Mouse (Mus musculus): ENCODE data around the gene Lbx1. TPM values are rescaled to one million over a fixed set of nuclear protein-coding genes. Genes with fewer than 3 reads are reported as not detected.

Gene Lbx1
- polyA plus RNA-seq, 1 experiment from 2014 or later: not detected

DNA sequence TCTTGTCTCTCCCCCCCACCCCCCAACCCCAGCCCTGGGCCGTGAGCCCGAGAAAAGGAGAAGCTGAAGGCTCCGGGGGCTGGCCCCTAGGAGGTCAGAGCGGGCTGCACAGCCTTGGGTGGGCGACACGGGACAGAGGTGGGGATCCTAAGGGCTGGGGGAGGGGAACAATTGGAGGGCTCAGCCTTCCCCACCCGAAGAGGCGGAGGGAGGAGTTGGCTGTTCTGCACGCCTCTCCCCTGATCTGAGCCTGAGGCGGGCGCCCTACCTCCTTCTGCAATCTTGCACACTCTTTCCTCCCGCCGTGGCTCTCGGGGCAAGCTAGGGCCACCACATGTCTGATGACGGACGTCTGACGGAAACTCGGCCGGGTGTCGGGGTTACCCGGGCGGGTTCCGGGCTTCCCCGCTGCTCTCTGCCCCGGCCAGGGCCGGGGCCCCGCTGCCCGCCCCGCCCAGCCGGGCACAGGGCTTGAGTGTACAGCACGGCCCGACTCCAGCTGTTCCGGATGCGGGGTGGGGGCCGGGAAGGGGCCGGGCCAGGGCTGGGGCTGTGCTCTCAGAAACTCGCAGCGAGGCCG is 841 bp upstream of the Lbx1 start:
- WGBS: under 1% methylated on average over 39 of the region's 39 CpGs
- no peak overlapping the region for H3K9ac ChIP-seq (ENCODE audit: low read length)

DNA sequence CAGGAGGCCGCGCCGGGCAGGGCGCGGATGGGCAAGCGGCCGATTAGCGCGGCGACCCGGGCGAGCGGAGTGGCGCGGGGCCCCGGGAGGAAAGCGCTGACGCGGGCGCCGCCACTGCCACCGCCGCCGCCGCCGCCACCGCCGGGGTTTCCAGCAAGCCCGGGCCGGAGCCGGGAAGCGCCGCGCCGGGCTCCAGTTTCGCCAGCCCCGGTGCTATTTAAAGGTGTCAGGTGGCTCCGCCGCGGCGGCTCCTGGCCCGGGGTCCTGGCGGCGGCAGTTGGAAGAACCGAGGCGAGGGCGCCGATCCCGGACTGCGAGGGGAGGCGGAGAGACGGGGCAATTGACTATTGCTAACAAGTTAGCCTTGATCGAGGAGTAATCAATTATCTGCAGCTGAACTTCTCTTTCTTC is 276 bp downstream of the Lbx1 start:
- H3K4me1 ChIP-seq (ENCODE audit: control insufficient read depth, insufficient read depth, low read length): peaks cover 22% of the 10 kb centered on the region
- H3K36me3 ChIP-seq (ENCODE audit: control insufficient read depth, insufficient read depth, low read length): no peaks in the 10 kb centered on the region
- 0 out of 2 replicates have a peak overlapping the region, but pooled peaks have one; percentile 6 for H3K4me3 ChIP-seq (ENCODE audit: low read depth, low read length)
- peak overlapping the region; percentile 20; the same call in 1 of the 2 replicates for H3K4me2 ChIP-seq
- peaks cover 96% of the 10 kb centered on the region for H3K27me3 ChIP-seq (ENCODE audit: control insufficient read depth, insufficient read depth, low read length)
- DNase-seq (ENCODE audit: low spot score, missing footprints) (peak; percentile 95), ATAC-seq (ENCODE audit: low FRiP score) (no peak)
- H3K9me3 ChIP-seq (ENCODE audit: control insufficient read depth, low read length): no peaks in the 10 kb centered on the region
- 0% methylated on average over 43 of the region's 53 CpGs for WGBS
- no peak overlapping the region for H3K27ac ChIP-seq (ENCODE audit: low read depth, low read length)
- H3K9ac ChIP-seq (ENCODE audit: low read length): no peak overlapping the region

More for the DNA sequence above, 841 bp upstream of the Lbx1 start:
- Histone ChIP-seq H3K27ac (ENCODE audit: low read depth, low read length) (no peak overlapping the region), H3K4me1 (ENCODE audit: control insufficient read depth, insufficient read depth, low read length) (peaks cover 15% of the 10 kb centered on the region), H3K27me3 (ENCODE audit: control insufficient read depth, insufficient read depth, low read length) (peaks cover 98% of the 10 kb centered on the region), H3K4me2 (peak overlapping the region; percentile 22), H3K4me3 (ENCODE audit: low read depth, low read length) (no peak overlapping the region), H3K36me3 (ENCODE audit: control insufficient read depth, insufficient read depth, low read length) (no peaks in the 10 kb centered on the region), H3K9me3 (ENCODE audit: control insufficient read depth, low read length) (no peaks in the 10 kb centered on the region)
- ATAC-seq (ENCODE audit: low FRiP score): peak; percentile 27; the same call in 1 of the 2 replicates
- DNase-seq (ENCODE audit: low spot score, missing footprints): peak; percentile 95

DNA sequence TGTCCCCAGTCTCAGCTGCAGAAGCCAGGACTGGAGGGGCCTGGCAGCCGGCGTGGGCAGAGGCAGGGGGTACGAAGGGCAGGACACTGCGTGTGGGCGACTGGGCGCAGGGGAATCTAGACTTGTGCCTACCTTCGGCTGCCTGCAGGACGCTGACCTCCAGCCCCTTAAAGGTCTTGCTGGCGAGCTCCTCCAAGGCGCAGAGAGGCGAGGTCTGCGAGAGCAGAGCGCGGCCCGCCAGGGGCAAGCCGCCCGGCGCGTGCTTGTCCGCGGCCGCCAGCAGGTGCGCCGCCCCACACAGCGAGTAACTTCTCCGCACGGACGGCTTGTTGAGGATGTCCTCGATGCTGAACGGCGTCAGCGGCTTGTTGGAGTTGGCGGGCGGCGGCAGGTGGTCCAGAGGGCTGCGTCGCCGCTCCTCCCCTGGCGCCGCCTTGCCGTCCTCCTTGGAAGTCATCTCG is 811 bp downstream of the Lbx1 start:
- Histone ChIP-seq H3K4me1 (ENCODE audit: control insufficient read depth, insufficient read depth, low read length) (peaks cover 22% of the 10 kb centered on the region), H3K4me3 (ENCODE audit: low read depth, low read length) (0 out of 2 replicates have a peak overlapping the region, but pooled peaks have one; percentile 6), H3K4me2 (peak overlapping the region; percentile 20; the same call in 1 of the 2 replicates), H3K9ac (ENCODE audit: low read length) (no peak overlapping the region), H3K36me3 (ENCODE audit: control insufficient read depth, insufficient read depth, low read length) (no peaks in the 10 kb centered on the region), H3K27me3 (ENCODE audit: control insufficient read depth, insufficient read depth, low read length) (peaks cover 97% of the 10 kb centered on the region), H3K9me3 (ENCODE audit: control insufficient read depth, low read length) (no peaks in the 10 kb centered on the region), H3K27ac (ENCODE audit: low read depth, low read length) (no peak overlapping the region)
- WGBS: 0% methylated on average over 40 of the region's 42 CpGs
- DNase-seq (ENCODE audit: low spot score, missing footprints) (peak; percentile 96), ATAC-seq (ENCODE audit: low FRiP score) (no peak)

DNA sequence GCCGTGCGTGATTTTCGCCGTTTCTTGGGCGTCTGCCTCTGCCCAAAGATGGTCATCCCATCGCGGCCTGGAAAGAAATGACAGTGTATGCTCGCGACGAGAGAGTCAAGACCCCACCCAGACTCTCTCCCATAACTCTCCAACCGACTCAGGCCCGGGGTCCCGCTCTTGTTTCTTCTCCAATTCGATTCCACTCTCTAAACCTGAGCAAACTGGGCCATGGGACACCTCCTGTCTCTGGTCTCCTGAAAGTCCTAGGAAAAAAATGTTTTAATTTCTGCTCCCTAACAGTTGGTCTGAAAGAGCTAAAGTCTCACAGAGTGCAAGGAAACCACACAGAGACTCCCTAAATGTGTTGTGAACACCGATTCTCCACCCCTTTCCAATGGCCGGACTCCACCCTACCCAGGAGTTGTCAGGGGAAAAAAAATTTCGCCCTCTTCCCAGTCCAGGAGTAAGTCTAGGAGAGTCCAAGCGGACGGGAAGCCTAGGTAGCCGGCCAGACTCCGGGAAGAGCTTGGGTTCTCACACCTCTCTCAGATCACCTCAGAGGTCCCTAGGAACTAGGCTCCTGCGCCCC is 1.3 kb downstream of the Lbx1 start:
- H3K4me3 ChIP-seq (ENCODE audit: low read depth, low read length): no peak overlapping the region

GRCm38 (mm10) chr19:45233496-45234127 is 2.0 kb downstream of the Lbx1 start:
- ATAC-seq (ENCODE audit: low FRiP score): no peak
- Histone ChIP-seq H3K4me2 (peak overlapping the region; percentile 17; the same call in 1 of the 2 replicates), H3K9me3 (ENCODE audit: control insufficient read depth, low read length) (no peaks in the 10 kb centered on the region), H3K27me3 (ENCODE audit: control insufficient read depth, insufficient read depth, low read length) (peaks cover 97% of the 10 kb centered on the region), H3K4me3 (ENCODE audit: low read depth, low read length) (no peak overlapping the region), H3K36me3 (ENCODE audit: control insufficient read depth, insufficient read depth, low read length) (no peaks in the 10 kb centered on the region), H3K9ac (ENCODE audit: low read length) (no peak overlapping the region), H3K27ac (ENCODE audit: low read depth, low read length) (no peak overlapping the region), H3K4me1 (ENCODE audit: control insufficient read depth, insufficient read depth, low read length) (peaks cover 22% of the 10 kb centered on the region)
- DNase-seq (ENCODE audit: low spot score, missing footprints): peak; percentile 96
- under 1% methylated on average over 60 of the region's 60 CpGs for WGBS

More for the DNA sequence above, 1.3 kb downstream of the Lbx1 start:
- DNase-seq (ENCODE audit: low spot score, missing footprints) (peak; percentile 97), ATAC-seq (ENCODE audit: low FRiP score) (no peak)
- Histone ChIP-seq H3K4me2 (no peak overlapping the region), H3K4me1 (ENCODE audit: control insufficient read depth, insufficient read depth, low read length) (peaks cover 22% of the 10 kb centered on the region), H3K27ac (ENCODE audit: low read depth, low read length) (no peak overlapping the region), H3K36me3 (ENCODE audit: control insufficient read depth, insufficient read depth, low read length) (no peaks in the 10 kb centered on the region), H3K9ac (ENCODE audit: low read length) (no peak overlapping the region), H3K9me3 (ENCODE audit: control insufficient read depth, low read length) (no peaks in the 10 kb centered on the region), H3K27me3 (ENCODE audit: control insufficient read depth, insufficient read depth, low read length) (peaks cover 97% of the 10 kb centered on the region)
- under 1% methylated on average over 22 of the region's 22 CpGs for WGBS

GRCm38 (mm10) chr19:45232443-45233410 is 2.9 kb downstream of the Lbx1 start:
- no peak for ATAC-seq (ENCODE audit: low FRiP score)
- Histone ChIP-seq H3K4me1 (ENCODE audit: control insufficient read depth, insufficient read depth, low read length) (peaks cover 22% of the 10 kb centered on the region), H3K36me3 (ENCODE audit: control insufficient read depth, insufficient read depth, low read length) (no peaks in the 10 kb centered on the region), H3K4me3 (ENCODE audit: low read depth, low read length) (no peak overlapping the region), H3K27ac (ENCODE audit: low read depth, low read length) (no peak overlapping the region), H3K9me3 (ENCODE audit: control insufficient read depth, low read length) (no peaks in the 10 kb centered on the region), H3K4me2 (no peak overlapping the region), H3K27me3 (ENCODE audit: control insufficient read depth, insufficient read depth, low read length) (peaks cover 97% of the 10 kb centered on the region), H3K9ac (ENCODE audit: low read length) (no peak overlapping the region)
- WGBS: 1% methylated on average over 42 of the region's 42 CpGs
- peak; percentile 93 for DNase-seq (ENCODE audit: low spot score, missing footprints)

- no peaks in the 10 kb centered on the region for H3K36me3 ChIP-seq (ENCODE audit: control insufficient read depth, insufficient read depth, low read length)
- peaks cover 22% of the 10 kb centered on the region for H3K4me1 ChIP-seq (ENCODE audit: control insufficient read depth, insufficient read depth, low read length)
- under 1% methylated on average over 14 of the region's 14 CpGs for WGBS
- H3K4me3 ChIP-seq (ENCODE audit: low read depth, low read length): no peak overlapping the region; the same call in 1 of the 2 replicates
- H3K27me3 ChIP-seq (ENCODE audit: control insufficient read depth, insufficient read depth, low read length): peaks cover 97% of the 10 kb centered on the region
- no peak overlapping the region for H3K9ac ChIP-seq (ENCODE audit: low read length)
- no peak overlapping the region for H3K27ac ChIP-seq (ENCODE audit: low read depth, low read length)
- no peak for ATAC-seq (ENCODE audit: low FRiP score)
- no peak overlapping the region for H3K4me2 ChIP-seq
- no peak for DNase-seq (ENCODE audit: low spot score, missing footprints)
- H3K9me3 ChIP-seq (ENCODE audit: control insufficient read depth, low read length): no peaks in the 10 kb centered on the region
These were observed 3.6 kb downstream of the Lbx1 start for GRCm38 (mm10) chr19:45232036-45232410.

DNA sequence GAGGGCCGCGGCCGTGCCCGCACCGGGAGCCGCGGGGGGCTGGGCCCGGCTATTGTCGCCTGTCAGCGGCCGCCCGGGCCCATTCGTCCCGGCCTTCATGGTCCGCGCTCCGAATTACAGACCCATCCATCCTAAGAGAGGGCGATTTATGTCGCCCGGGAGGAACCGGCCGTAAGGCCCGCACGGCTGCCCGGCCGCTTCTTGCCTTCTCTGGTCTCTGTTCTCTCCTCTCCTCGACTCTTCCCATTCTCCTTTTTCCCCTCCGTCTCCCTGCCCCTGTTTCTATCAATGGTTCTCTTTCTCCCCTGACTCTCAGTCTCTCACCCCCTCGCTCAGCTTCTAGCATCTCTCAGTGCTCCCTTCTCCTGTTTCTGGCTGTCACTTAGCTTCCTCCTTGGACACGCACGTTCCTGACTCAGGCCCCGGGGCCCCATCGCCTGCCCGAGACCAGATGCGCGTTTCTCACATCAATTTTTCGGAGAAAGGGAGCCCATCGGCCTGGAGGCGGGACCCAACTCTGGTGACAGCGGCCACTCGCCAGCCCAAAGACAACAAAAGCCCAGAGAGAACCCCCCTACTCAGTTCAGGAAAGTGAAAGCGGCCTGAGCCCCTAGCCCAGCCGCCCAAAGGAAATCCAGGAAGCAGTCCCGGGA is 4.1 kb downstream of the Lbx1 start:
- H3K27me3 ChIP-seq (ENCODE audit: control insufficient read depth, insufficient read depth, low read length): peaks cover 97% of the 10 kb centered on the region
- no peaks in the 10 kb centered on the region for H3K36me3 ChIP-seq (ENCODE audit: control insufficient read depth, insufficient read depth, low read length)
- H3K4me3 ChIP-seq (ENCODE audit: low read depth, low read length): peak overlapping the region; percentile 9
- peaks cover 20% of the 10 kb centered on the region for H3K4me1 ChIP-seq (ENCODE audit: control insufficient read depth, insufficient read depth, low read length)
- peak; percentile 98 for DNase-seq (ENCODE audit: low spot score, missing footprints)
- H3K27ac ChIP-seq (ENCODE audit: low read depth, low read length): no peak overlapping the region
- peak overlapping the region; percentile 26 for H3K4me2 ChIP-seq
- no peaks in the 10 kb centered on the region for H3K9me3 ChIP-seq (ENCODE audit: control insufficient read depth, low read length)
- H3K9ac ChIP-seq (ENCODE audit: low read length): no peak overlapping the region
- WGBS: under 1% methylated on average over 44 of the region's 44 CpGs
- ATAC-seq (ENCODE audit: low FRiP score): peak; percentile 64; the same call in 1 of the 2 replicates

Data from midbrain, embryonic 11.5 days (tissue).